Mouse (Mus musculus) CH12.LX (cell line): Measurements from ENCODE around the gene Gm4881. TPM values are rescaled to one million over a fixed set of nuclear protein-coding genes. Genes with fewer than 3 reads are reported as not detected.
A peak's percentile ranks its signal among the peaks of the same experiment; 100 is the strongest.

Experiments used
- DNase-seq: peaks from one replicate; pipeline ENCODE4 v3.0.0-alpha.2; 2013; ENCODE audit errors: extremely low read depth
- H3K27ac ChIP-seq: 2 replicates; pipeline ENCODE4 v1.5.1; 2012; ENCODE audit warnings: low read depth, mild to moderate bottlenecking, control low read depth, moderate library complexity; ENCODE audit not compliant: insufficient read depth
- H3K27me3 ChIP-seq: replicated peaks from 2 replicates; pipeline ENCODE3; 2012; ENCODE audit warnings: inconsistent platforms
- H3K36me3 ChIP-seq, 2 experiments: replicated peaks in 1 of 2; 2 replicates each; pipeline versions ENCODE3 to v1.6.1; 2012; ENCODE audit warnings: inconsistent platforms in 1 of 2, low read length in 1 of 2, mild to moderate bottlenecking in 1 of 2, mixed read lengths in 1 of 2, moderate library complexity in 1 of 2; ENCODE audit not compliant: control insufficient read depth in 1 of 2, insufficient read depth in 1 of 2
- H3K4me1 ChIP-seq, 2 experiments: 2 replicates each; pipeline ENCODE4 v1.6.1; 2012; ENCODE audit warnings: inconsistent platforms in 1 of 2, moderate library complexity in 1 of 2; ENCODE audit not compliant: insufficient read depth in 2 of 2, control insufficient read depth in 1 of 2
- H3K4me2 ChIP-seq: 2 replicates; pipeline ENCODE4 v1.6.1; 2012; ENCODE audit warnings: low read depth, mild to moderate bottlenecking, control low read depth; ENCODE audit not compliant: poor library complexity, insufficient read depth, severe bottlenecking
- H3K4me3 ChIP-seq, 3 experiments: fragments of 150-350 bp in 1 of 3; sonication (generic) in 1 of 3; replicated peaks in 1 of 3; 2 replicates each; pipeline versions ENCODE3 to v1.5.1; 2011 to 2012; ENCODE audit warnings: low read depth in 2 of 3, low read length in 2 of 3, mild to moderate bottlenecking in 2 of 3, moderate library complexity in 2 of 3, control low read depth in 1 of 3, improper control_type of control experiment in 1 of 3, inconsistent platforms in 1 of 3, mixed read lengths in 1 of 3; ENCODE audit not compliant: poor library complexity in 1 of 3
- H3K79me2 ChIP-seq: replicated peaks from 2 replicates; pipeline ENCODE4 v1.6.1; 2012; ENCODE audit warnings: mild to moderate bottlenecking, moderate library complexity; ENCODE audit not compliant: control insufficient read depth, poor library complexity, insufficient read depth, severe bottlenecking; ENCODE audit errors: extremely low read depth
- H3K9ac ChIP-seq: 2 replicates; pipeline ENCODE4 v1.6.1; 2012; ENCODE audit warnings: low read depth, mild to moderate bottlenecking, control low read depth, moderate library complexity; ENCODE audit not compliant: insufficient read depth
- H3K9me3 ChIP-seq: replicated peaks from 2 replicates; pipeline ENCODE3; 2012; ENCODE audit warnings: low read length, inconsistent platforms, mixed read lengths
- BHLHE40 ChIP-seq: IDR thresholded peaks from 2 replicates; pipeline ENCODE4 v1.6.1; 2011; ENCODE audit warnings: mild to moderate bottlenecking, low read depth, low read length, improper control_type of control experiment
- CHD1 ChIP-seq: IDR thresholded peaks from 2 replicates; pipeline ENCODE4 v1.6.1; 2012; ENCODE audit warnings: low read depth, low read length, improper control_type of control experiment, inconsistent platforms
- CTCF ChIP-seq, 2 experiments: IDR thresholded peaks in 1 of 2; conservative IDR thresholded peaks in 1 of 2; 2 replicates each; pipeline ENCODE4 v1.5.1; 2011 to 2012; ENCODE audit warnings: low read depth in 2 of 2, low read length in 2 of 2, improper control_type of control experiment in 1 of 2, inconsistent platforms in 1 of 2, mild to moderate bottlenecking in 1 of 2, moderate library complexity in 1 of 2
- E2F4 ChIP-seq: IDR thresholded peaks from 2 replicates; pipeline ENCODE4 v1.6.1; 2011; ENCODE audit warnings: low read depth, low read length, improper control_type of control experiment; ENCODE audit not compliant: insufficient replicate concordance
- ELF1 ChIP-seq: IDR thresholded peaks from 2 replicates; pipeline ENCODE4 v1.6.1; 2014; ENCODE audit warnings: low read depth, mild to moderate bottlenecking, inconsistent platforms, low read length, improper control_type of control experiment
- IRF4 ChIP-seq: IDR thresholded peaks from 2 replicates; pipeline ENCODE4 v1.6.1; 2014; ENCODE audit warnings: low read depth, mild to moderate bottlenecking, inconsistent platforms, low read length, improper control_type of control experiment
- MEF2A ChIP-seq: IDR thresholded peaks from 2 replicates; pipeline ENCODE4 v1.6.1; 2014; ENCODE audit warnings: low read depth, mild to moderate bottlenecking, inconsistent platforms, low read length, improper control_type of control experiment, borderline replicate concordance
- MXI1 ChIP-seq: IDR thresholded peaks from 2 replicates; pipeline ENCODE4 v1.6.1; 2011; ENCODE audit warnings: mild to moderate bottlenecking, low read depth, low read length, improper control_type of control experiment
- MYC ChIP-seq: IDR thresholded peaks from 2 replicates; pipeline ENCODE4 v1.6.1; 2011; ENCODE audit warnings: low read depth, mild to moderate bottlenecking, improper control_type of control experiment, low read length
- NRF1 ChIP-seq: IDR thresholded peaks from 2 replicates; pipeline ENCODE4 v1.6.1; 2014; ENCODE audit warnings: low read depth, mild to moderate bottlenecking, inconsistent platforms, low read length, improper control_type of control experiment, moderate library complexity
- PAX5 ChIP-seq: IDR thresholded peaks from 2 replicates; pipeline ENCODE4 v1.6.1; 2012; ENCODE audit warnings: low read length, inconsistent platforms, mixed read lengths
- POLR2A ChIP-seq: IDR thresholded peaks from 2 replicates; pipeline ENCODE4 v1.6.1; 2011; ENCODE audit warnings: low read depth, mild to moderate bottlenecking, improper control_type of control experiment, low read length
- SMC3 ChIP-seq: IDR thresholded peaks from 2 replicates; pipeline ENCODE4 v1.6.1; 2011; ENCODE audit warnings: low read depth, low read length, improper control_type of control experiment
- UBTF ChIP-seq: IDR thresholded peaks from 2 replicates; pipeline ENCODE4 v1.6.1; 2012; ENCODE audit warnings: low read depth, mild to moderate bottlenecking, inconsistent platforms, low read length, improper control_type of control experiment, moderate library complexity
- USF2 ChIP-seq: conservative IDR thresholded peaks from 2 replicates; pipeline ENCODE4 v1.6.1; 2011; ENCODE audit warnings: low read depth, low read length, improper control_type of control experiment
- ZKSCAN1 ChIP-seq: IDR thresholded peaks from 2 replicates; pipeline ENCODE4 v1.6.1; 2012; ENCODE audit warnings: low read depth, inconsistent platforms, low read length, improper control_type of control experiment, borderline replicate concordance
- ZMIZ1 ChIP-seq: IDR thresholded peaks from 2 replicates; pipeline ENCODE4 v1.6.1; 2012; ENCODE audit warnings: low read depth, mild to moderate bottlenecking, inconsistent platforms, low read length, improper control_type of control experiment
- dilution Hi-C: fragments of 300-500 bp; cut with MboI; formaldehyde crosslinking; loops from 2 replicates; pipeline ENCODE4 v1.14.3; 2020; ENCODE audit warnings: low sequenced_read_pairs; ENCODE audit not compliant: extremely low pct_unique_long_range_greater_than_20kb, extremely low pct_ligation_motif_present
- in situ Hi-C: fragments of 300-500 bp; cut with MboI; formaldehyde crosslinking; loops from 3 replicates; pipeline ENCODE4 v1.14.3; 2019; ENCODE audit warnings: low sequenced_read_pairs, low pct_ligation_motif_present, low pct_unique_long_range_greater_than_20kb, mixed read lengths
- polyA plus RNA-seq: library from polyadenylated mRNA; unstranded; fragments of >175 nt; gene quantifications from 2 replicates; pipeline ENCODE4 v1.2.1, GENCODE M21; 2012; ENCODE audit warnings: low read depth; ENCODE audit not compliant: insufficient read length
- total RNA-seq, 2 experiments: library from RNA; depleted of rRNA; stranded (reverse); fragments of 300-350 nt in 1 of 2; fragments of >200 nt in 1 of 2; gene quantifications; 2 replicates each; pipeline ENCODE4 v1.2.3; 2012 to 2014

The Gm4881 gene
- total and polyA plus RNA-seq, 3 experiments, result not detected

DNA sequence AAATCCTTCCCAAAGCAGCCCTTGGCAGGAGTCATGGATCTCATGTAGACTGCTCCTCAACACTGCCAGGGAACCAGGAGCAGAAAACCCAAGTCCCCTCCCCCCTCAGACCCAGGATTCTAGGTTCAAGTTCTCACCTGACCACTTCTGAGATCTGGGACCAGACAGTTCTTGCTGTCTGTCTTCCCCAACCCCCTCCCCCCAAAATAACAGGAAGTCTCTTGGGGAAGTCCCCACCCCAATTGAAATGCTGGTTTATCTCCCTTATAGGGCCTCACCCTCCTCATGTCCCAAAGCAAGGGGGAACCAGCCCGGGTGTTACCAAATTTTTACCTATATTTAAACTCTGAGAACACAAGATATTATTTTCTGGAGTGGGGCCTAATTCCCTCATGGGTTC, 42.5 kb downstream of the Gm4881 start (continued):
- TF ChIP-seq MYC, result no peak; the same call in 1 of the 2 replicates
- TF ChIP-seq POLR2A, result no peak
- no peak for TF ChIP-seq UBTF
- TF ChIP-seq SMC3, result no peak
- no peak for TF ChIP-seq PAX5
- TF ChIP-seq BHLHE40, result peak; percentile 78

DNA sequence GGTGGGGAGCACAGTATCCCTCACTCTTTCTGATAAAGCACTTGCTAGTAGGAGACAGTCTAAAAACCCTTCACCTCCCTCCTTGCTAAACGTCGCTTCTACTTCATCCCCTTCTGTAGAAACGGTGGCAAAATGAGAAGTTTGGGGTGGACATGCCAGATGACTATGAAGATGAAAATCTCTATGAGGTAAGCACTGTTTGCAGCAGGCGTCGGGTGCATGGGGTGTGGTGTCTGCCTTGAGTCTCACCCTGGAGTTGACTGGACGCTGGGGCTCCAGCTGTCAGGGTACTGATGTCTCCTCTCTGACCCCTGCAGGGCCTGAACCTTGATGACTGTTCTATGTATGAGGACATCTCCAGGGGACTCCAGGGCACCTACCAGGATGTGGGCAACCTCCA, 43.2 kb downstream of the Gm4881 start:
- peaks cover 19 to 42% of the 10 kb centered on the region in 2 experiments for H3K4me1 ChIP-seq
- no peaks in the 10 kb centered on the region for H3K27me3 ChIP-seq
- dilution Hi-C loops (no loop called here), in situ Hi-C loops (loop anchor here (10.0 kb wide), 1 partner anchor 46 kb away; no protein-coding TSS in a partner anchor)
- peaks cover 32% of the 10 kb centered on the region for H3K79me2 ChIP-seq
- TF ChIP-seq USF2, result no peak
- TF ChIP-seq ELF1, result no peak
- no peak for TF ChIP-seq CHD1
- no peak for TF ChIP-seq NRF1
- no peak for TF ChIP-seq POLR2A
- TF ChIP-seq IRF4, result no peak
- no peak for TF ChIP-seq PAX5
- TF ChIP-seq ZKSCAN1, result no peak
- TF ChIP-seq MXI1, result no peak
- TF ChIP-seq CTCF (conservative IDR thresholded peaks at IDR 0.05 in 1 of 2, IDR thresholded peaks at IDR 0.05 in 1 of 2; ENCODE audit: low read depth in 2 of 2, low read length in 2 of 2), result no peak
- no peak for TF ChIP-seq BHLHE40
- TF ChIP-seq E2F4, result no peak
- no peak for TF ChIP-seq MYC
- H3K27ac ChIP-seq, result peak overlapping the region; percentile 78
- no peaks in the 10 kb centered on the region for H3K9me3 ChIP-seq
- peak overlapping the region in 1 of 3 experiments; percentile 54 for H3K4me3 ChIP-seq
- H3K36me3 ChIP-seq, result peaks cover 18 to 36% of the 10 kb centered on the region in 2 experiments
- H3K4me2 ChIP-seq, result no peak overlapping the region
- no peak overlapping the region for H3K9ac ChIP-seq
- DNase-seq, result no peak

DNA sequence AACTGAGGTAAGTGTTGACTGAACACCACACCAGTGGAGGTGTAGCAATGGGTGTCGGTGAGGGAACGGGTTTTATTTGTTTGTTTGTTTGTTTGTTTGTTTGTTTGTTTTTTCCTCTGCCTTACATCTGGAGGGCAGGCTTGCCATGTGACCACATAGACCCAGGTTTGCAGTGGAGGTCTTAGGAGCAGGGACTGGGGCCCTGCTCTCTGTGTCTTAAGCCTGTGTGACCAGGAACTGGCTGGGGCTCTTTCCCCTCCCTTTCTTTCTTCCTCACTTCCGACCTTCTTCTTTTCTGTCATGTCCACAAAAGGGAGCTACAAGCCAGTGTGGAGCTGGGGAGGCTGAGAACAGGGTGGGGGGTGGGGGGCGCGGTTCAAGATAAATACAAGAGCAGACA, 46.3 kb downstream of the Gm4881 start:
- TF ChIP-seq BHLHE40 (0 out of 2 replicates have a peak, but pooled peaks have one; percentile 7), MYC (0 out of 2 replicates have a peak, but pooled peaks have one; percentile 4), ZMIZ1 (no peak; the same call in 1 of the 2 replicates), ELF1 (peak; percentile 63; the same call in 1 of the 2 replicates), MEF2A (0 out of 2 replicates have a peak, but pooled peaks have one; percentile 9), CHD1 (0 out of 2 replicates have a peak, but pooled peaks have one; percentile 60), NRF1 (no peak)
- H3K4me2 ChIP-seq, result peak overlapping the region; percentile 64
- H3K27ac ChIP-seq, result peak overlapping the region; percentile 76
- no peaks in the 10 kb centered on the region for H3K27me3 ChIP-seq
- dilution Hi-C loops, result no loop called here
- peak overlapping the region; percentile 64 to 97 (median 77) for H3K4me3 ChIP-seq
- H3K36me3 ChIP-seq, result peaks cover 16 to 27% of the 10 kb centered on the region in 2 experiments
- in situ Hi-C loops, result no loop called here
- H3K9ac ChIP-seq, result peak overlapping the region; percentile 73
- DNase-seq, result no peak
- H3K9me3 ChIP-seq, result peaks cover 4% of the 10 kb centered on the region
- peaks cover 15 to 56% of the 10 kb centered on the region in 2 experiments for H3K4me1 ChIP-seq
- H3K79me2 ChIP-seq, result peaks cover 12% of the 10 kb centered on the region
